Mouse (Mus musculus): Measurements from ENCODE around the gene Nell2.

The Nell2 gene

GRCm38 (mm10) chr15:95476440-95476839 lies 51.9 kb downstream of the Nell2 start:
- DNase-seq (ENCODE audit: low read depth, low spot score): no peak

- no peak for DNase-seq (ENCODE audit: low read depth, low spot score)
Measured at GRCm38 (mm10) chr15:95473976-95474375, 54.4 kb downstream of the Nell2 start.

GRCm38 (mm10) chr15:95467195-95467594 lies 61.2 kb downstream of the Nell2 start:
- DNase-seq (ENCODE audit: low read depth, low spot score): no peak

- DNase-seq (ENCODE audit: low read depth, low spot score): no peak
Measured at GRCm38 (mm10) chr15:95460041-95460566, 68.3 kb downstream of the Nell2 start.

GRCm38 (mm10) chr15:95444586-95444985 lies 83.8 kb downstream of the Nell2 start:
- DNase-seq (ENCODE audit: low read depth, low spot score): no peak

GRCm38 (mm10) chr15:95437740-95438139 lies 90.6 kb downstream of the Nell2 start:
- no peak for DNase-seq (ENCODE audit: low read depth, low spot score)

GRCm38 (mm10) chr15:95436261-95436660 lies 92.1 kb downstream of the Nell2 start:
- DNase-seq (ENCODE audit: low read depth, low spot score): no peak

- DNase-seq (ENCODE audit: low read depth, low spot score): no peak
Measured at GRCm38 (mm10) chr15:95431156-95431799, 97.1 kb downstream of the Nell2 start.

GRCm38 (mm10) chr15:95430000-95430399 lies 98.4 kb downstream of the Nell2 start:
- no peak for DNase-seq (ENCODE audit: low read depth, low spot score)

GRCm38 (mm10) chr15:95428003-95428663 lies 100.2 kb downstream of the Nell2 start:
- no peak for DNase-seq (ENCODE audit: low read depth, low spot score)

- no peak for DNase-seq (ENCODE audit: low read depth, low spot score)
Measured at GRCm38 (mm10) chr15:95425085-95425484, 103.3 kb downstream of the Nell2 start.

GRCm38 (mm10) chr15:95422226-95422950 lies 106.0 kb downstream of the Nell2 start:
- DNase-seq (ENCODE audit: low read depth, low spot score): no peak

- DNase-seq (ENCODE audit: low read depth, low spot score): no peak
Measured at GRCm38 (mm10) chr15:95418641-95419040, 109.7 kb downstream of the Nell2 start.

GRCm38 (mm10) chr15:95411949-95412741 lies 116.2 kb downstream of the Nell2 start:
- DNase-seq (ENCODE audit: low read depth, low spot score): no peak

- no peak for DNase-seq (ENCODE audit: low read depth, low spot score)
Measured at GRCm38 (mm10) chr15:95410213-95410843, 118.0 kb downstream of the Nell2 start.

- DNase-seq (ENCODE audit: low read depth, low spot score): no peak
Measured at GRCm38 (mm10) chr15:95390347-95390746, 138.0 kb downstream of the Nell2 start.

GRCm38 (mm10) chr15:95388950-95389349 lies 139.4 kb downstream of the Nell2 start:
- no peak for DNase-seq (ENCODE audit: low read depth, low spot score)

- no peak for DNase-seq (ENCODE audit: low read depth, low spot score)
Measured at GRCm38 (mm10) chr15:95380859-95381258, 147.5 kb downstream of the Nell2 start.

- DNase-seq (ENCODE audit: low read depth, low spot score): no peak
Measured at GRCm38 (mm10) chr15:95370720-95371395, 157.5 kb downstream of the Nell2 start.

GRCm38 (mm10) chr15:95368185-95368584 lies 160.2 kb downstream of the Nell2 start:
- DNase-seq (ENCODE audit: low read depth, low spot score): no peak

GRCm38 (mm10) chr15:95366506-95366905 lies 161.9 kb downstream of the Nell2 start:
- DNase-seq (ENCODE audit: low read depth, low spot score): no peak
